Mouse (Mus musculus) ovary, postnatal 36 days (tissue): ENCODE measurements around the gene Mta1.

ENCODE experiments used
- DNase-seq: peaks from one replicate; pipeline ENCODE4 v3.0.0; 2022; ENCODE audit warnings: low spot score, mixed read lengths

Mta1 gene

GRCm38 (mm10) chr12:113149341-113149740 lies 51.3 kb downstream of the Mta1 start:
- no peak for DNase-seq

- no peak for DNase-seq
Measured at GRCm38 (mm10) chr12:113149896-113150295, 51.8 kb downstream of the Mta1 start.

GRCm38 (mm10) chr12:113150591-113150990 lies 52.5 kb downstream of the Mta1 start:
- DNase-seq: no peak

- DNase-seq: no peak
Measured at GRCm38 (mm10) chr12:113151046-113151445, 53.0 kb downstream of the Mta1 start.

- DNase-seq: peak; percentile 61
Measured at GRCm38 (mm10) chr12:113151661-113152271, 53.7 kb downstream of the Mta1 start.

GRCm38 (mm10) chr12:113152272-113152661 lies 54.2 kb downstream of the Mta1 start:
- DNase-seq: no peak

GRCm38 (mm10) chr12:113152991-113153525 lies 55.0 kb downstream of the Mta1 start:
- no peak for DNase-seq

GRCm38 (mm10) chr12:113153971-113154370 lies 55.9 kb downstream of the Mta1 start:
- DNase-seq: no peak

GRCm38 (mm10) chr12:113154747-113155075 lies 56.6 kb downstream of the Mta1 start:
- no peak for DNase-seq

GRCm38 (mm10) chr12:113155076-113155771 lies 57.1 kb downstream of the Mta1 start:
- peak; percentile 62 for DNase-seq

GRCm38 (mm10) chr12:113155887-113156539 lies 57.9 kb downstream of the Mta1 start, which contains the start of gene Tedc1:
Tedc1 (plus strand) TSS chr12:113156421.
- DNase-seq: peak; percentile 99

GRCm38 (mm10) chr12:113156540-113156929 lies 58.5 kb downstream of the Mta1 start:
- no peak for DNase-seq

- DNase-seq: no peak
Measured at GRCm38 (mm10) chr12:113157002-113157401, 58.9 kb downstream of the Mta1 start.

GRCm38 (mm10) chr12:113157521-113157920 lies 59.4 kb downstream of the Mta1 start:
- no peak for DNase-seq

GRCm38 (mm10) chr12:113157971-113158370 lies 59.9 kb downstream of the Mta1 start:
- no peak for DNase-seq

- DNase-seq: no peak
Measured at GRCm38 (mm10) chr12:113163561-113164006, 65.5 kb downstream of the Mta1 start.

GRCm38 (mm10) chr12:113168031-113168536 lies 70.0 kb downstream of the Mta1 start:
- DNase-seq: no peak

GRCm38 (mm10) chr12:113176960-113177725 lies 79.1 kb downstream of the Mta1 start:
- DNase-seq: no peak

GRCm38 (mm10) chr12:113181020-113181419 lies 82.9 kb downstream of the Mta1 start:
- no peak for DNase-seq

- DNase-seq: no peak
Measured at GRCm38 (mm10) chr12:113184945-113185344, 86.9 kb downstream of the Mta1 start.

- peak; percentile 31 for DNase-seq
Measured at GRCm38 (mm10) chr12:113185442-113186291, 87.6 kb downstream of the Mta1 start, which contains the start of gene Tmem121. Tmem121 (plus strand) TSS chr12:113185930.
